Mouse (Mus musculus): ENCODE results near the gene 1700025G04Rik. TPM values are rescaled to one million over a fixed set of nuclear protein-coding genes. Genes with fewer than 3 reads are reported as not detected.

The 1700025G04Rik gene
- polyA plus RNA-seq, 3 experiments from 2014 or later, result 0.84 to 1.9 (median 1.2) TPM

DNA sequence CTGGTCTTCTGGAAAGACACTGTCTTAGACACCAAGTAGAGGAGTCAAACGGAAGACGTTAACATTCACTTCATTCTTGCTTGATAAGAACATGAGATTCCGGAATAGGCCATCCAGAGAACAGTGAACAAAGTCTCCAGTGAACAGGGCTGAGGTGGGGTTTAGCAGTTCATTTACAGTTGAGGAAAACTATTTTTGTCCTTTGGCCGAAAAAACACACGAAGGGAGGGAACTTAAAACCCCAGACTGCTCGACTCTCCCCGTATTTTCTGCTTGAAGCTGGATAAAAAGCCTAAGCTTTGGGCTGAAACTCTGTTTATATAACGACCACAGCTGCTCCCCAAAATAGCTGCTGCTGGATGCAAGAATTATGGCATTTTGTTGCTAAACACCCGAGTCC is 198.7 kb downstream of the 1700025G04Rik start:
- no peak for ATAC-seq

GRCm38 (mm10) chr1:151890041-151890621 is 199.8 kb downstream of the 1700025G04Rik start:
- ATAC-seq, result no peak

GRCm38 (mm10) chr1:151887631-151888030 is 202.3 kb downstream of the 1700025G04Rik start:
- no peak for ATAC-seq

- ATAC-seq, result no peak
These were observed 202.8 kb downstream of the 1700025G04Rik start for GRCm38 (mm10) chr1:151887126-151887525.

DNA sequence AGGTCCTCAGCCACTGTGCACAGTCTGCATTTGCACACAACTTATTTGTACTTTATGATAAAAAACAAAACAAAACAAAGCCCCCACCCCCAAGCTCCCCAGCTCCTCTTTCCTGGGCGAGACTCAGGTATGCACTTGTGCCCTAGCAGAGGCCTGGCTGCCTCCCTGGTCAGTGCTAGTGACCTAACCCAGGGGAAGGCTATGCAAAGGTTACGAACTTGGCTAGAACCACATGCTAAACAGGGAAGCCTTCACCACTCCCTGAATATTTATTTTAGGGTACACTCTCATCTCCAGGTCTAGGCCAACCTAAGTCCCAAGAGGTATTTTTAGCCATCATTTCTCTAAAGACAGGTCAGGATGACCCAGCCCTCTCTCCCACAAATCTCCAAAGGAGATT is 203.8 kb downstream of the 1700025G04Rik start:
- no peak for ATAC-seq

GRCm38 (mm10) chr1:151881253-151881652 is 208.7 kb downstream of the 1700025G04Rik start:
- no peak for ATAC-seq

DNA sequence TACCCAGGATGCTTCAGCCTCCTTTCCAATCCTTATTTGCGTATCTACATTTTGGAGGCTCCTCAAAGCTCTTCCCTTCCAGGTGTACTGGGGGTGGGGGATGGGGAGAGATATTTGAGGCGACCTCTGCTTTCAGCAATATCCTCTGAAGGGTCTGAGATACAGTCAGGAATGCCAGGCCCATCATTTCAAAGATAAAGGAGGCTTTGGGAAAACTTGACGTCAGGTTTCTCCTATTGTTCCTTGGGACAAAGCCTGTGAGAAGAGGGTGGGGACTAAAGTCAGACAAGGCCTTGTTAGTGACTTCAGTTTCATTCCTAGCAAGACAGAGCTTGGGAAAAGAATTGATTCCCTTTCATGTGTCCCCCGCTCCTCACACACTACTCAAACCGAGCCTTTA is 209.2 kb downstream of the 1700025G04Rik start:
- no peak for ATAC-seq

GRCm38 (mm10) chr1:151879966-151880365 is 210.0 kb downstream of the 1700025G04Rik start:
- ATAC-seq, result no peak

DNA sequence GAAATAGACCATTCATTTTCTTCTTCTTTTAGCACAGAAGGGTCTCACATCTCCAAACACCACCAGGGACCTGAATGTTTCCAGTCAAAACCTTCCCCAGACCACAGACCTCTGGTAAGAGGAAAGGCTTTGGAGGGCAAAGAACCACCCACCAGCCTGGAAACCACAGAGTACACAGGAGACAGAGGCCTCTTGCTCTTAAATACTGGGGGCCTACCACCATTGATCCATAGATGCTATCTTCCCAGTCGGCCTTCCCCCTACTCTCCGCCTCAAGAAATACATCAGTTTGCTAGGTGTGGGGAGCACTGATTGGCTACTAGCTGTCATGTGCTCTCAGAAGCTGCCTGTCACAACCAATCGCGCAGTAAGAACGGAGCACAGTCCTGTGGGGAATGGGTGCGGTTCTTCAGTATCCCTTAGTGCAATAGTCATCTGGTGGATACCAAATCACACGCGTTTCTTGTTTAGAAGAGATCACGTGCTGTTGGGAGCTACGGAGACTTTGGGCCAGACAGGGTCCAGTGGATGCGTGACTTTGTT is 210.5 kb downstream of the 1700025G04Rik start:
- no peak for ATAC-seq

DNA sequence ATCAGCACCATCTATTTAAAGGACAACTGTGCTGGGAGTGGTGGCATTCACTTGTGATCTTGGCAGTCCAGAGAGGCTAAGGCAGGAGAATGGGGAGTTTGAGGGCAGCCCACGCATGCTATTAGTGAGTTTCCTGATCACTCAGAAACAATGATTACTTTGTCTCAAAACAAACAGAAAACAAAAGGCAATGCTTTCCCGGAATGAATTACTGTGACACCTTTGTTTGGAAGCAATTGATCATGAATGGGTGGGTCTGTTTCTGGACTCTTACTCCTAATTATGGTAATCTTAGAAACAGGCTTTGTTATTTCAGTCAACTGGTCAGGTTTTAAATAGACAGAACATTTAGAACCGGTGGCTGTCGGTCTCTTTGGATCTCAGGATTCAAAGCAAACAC is 211.5 kb downstream of the 1700025G04Rik start:
- no peak for ATAC-seq

GRCm38 (mm10) chr1:151872971-151873370 is 217.0 kb downstream of the 1700025G04Rik start:
- no peak for ATAC-seq

- ATAC-seq, result no peak
These were observed 225.6 kb downstream of the 1700025G04Rik start for GRCm38 (mm10) chr1:151864326-151864725.

DNA sequence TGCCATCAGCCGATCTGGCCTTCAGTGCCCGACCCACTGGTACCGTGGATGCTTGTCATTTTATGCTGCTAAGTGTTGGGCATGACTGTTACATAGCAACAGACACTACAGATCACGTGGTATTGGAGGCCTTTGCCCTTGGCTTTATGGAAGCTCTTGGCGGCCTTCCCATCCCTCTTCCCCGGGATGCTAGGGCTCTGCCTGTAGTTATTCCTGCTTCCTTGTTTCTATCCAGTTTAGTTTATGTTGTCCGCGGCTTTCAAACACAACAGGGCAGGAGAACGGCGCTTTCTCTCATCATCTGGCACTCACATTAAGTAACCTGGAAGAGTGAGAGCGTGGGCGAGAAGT is 226.2 kb downstream of the 1700025G04Rik start:
- no peak for ATAC-seq

DNA sequence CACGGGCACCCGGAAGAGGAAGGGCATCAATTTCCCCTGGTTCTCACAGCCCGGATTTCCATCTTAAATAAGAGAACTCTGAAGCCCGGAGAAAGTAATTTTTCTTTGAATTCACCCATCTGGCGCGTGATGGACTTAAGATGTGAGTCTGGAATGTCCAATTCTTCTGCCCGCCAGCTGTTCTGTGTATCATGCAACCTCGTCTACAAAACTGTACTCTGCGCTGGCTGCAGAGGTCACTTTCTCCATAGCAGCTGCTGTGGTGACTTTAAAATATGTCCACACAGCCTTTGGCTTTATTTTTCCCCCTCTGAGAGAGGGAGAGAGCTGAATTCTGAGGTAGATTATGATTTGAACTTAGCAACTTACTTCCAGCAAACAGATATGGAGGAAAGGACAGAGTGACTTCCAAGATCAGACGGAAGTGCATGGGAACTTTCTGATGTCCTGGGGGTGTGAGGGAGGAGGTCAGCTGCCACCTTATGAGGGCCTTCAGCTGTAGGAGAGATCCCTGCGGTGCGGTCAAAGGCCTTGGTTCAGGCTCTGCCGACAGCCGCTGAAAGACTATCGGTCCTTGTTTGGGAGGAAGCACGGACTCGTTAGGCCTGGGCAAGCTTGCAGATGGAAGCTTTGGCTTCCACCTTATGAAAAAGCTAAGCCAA is 226.7 kb downstream of the 1700025G04Rik start:
- ATAC-seq, result no peak

GRCm38 (mm10) chr1:151862109-151862508 is 227.8 kb downstream of the 1700025G04Rik start:
- no peak for ATAC-seq

DNA sequence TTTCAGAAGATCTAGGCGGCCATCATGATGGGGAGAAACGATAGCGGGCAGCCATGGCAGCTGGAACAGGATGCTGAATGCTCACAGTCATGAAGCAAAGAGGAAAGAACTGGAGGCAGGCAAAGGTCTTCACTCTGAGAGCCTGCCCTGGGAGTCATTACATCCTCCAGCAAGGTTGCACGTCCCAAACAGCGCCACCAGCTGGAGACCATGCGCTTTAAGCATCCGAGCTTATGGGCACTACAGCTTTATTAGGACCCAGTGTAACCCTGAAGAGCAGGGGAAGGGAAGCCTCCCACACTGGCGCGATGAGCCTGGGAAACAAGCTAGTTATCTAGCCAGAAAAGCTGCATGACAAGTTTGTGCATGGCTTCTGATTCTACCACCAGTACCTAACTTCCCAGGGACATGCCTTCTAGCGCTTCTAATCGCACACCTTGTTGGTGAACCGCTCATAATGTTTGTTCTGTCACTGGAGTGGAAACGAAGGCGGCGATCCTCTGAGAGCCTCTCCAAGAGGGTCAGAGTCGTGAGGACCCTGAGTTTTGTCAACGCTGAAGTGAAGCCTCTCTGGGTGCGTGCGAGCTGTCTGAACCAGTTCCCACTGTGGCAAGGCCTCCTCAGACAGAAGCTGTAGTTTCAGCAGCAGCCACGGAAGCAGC is 228.5 kb downstream of the 1700025G04Rik start:
- ATAC-seq, result no peak

DNA sequence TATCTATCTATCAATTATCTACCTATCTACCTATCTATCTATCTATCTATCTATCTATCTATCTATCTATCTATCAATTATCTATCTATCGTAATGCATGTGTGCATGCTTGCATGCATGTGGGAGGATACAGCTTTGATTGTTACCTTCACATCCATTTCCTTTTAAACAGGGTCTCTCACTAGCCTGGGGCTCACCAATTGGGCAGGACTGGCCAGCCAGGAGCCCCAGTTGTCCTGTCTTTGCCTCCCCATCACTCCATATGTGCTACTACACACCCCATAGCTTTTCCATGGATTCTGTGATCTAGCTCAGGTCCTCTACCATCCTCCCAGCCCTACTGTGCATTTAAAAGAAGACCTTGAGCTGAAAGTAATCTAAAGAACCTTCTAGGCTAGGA is 231.5 kb downstream of the 1700025G04Rik start:
- no peak for ATAC-seq

DNA sequence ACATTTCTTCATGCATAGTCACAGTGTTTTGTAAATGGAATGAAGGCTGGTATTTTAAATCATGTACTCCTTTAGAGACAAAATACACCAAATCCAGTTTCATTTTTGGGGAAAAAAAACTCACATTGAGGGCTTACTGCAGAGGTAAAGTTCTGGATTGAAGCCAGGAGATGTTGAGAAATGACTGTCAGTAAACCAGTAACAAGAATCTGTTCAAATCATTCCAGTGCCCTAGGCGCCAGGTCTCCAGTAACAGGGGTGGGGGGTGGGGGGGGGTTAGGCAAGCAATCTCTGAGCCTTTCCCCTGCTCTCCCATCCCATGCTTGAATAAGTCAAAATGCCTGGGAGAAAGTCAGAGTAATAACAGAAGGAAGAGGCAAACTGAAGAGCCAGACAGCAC is 234.4 kb downstream of the 1700025G04Rik start:
- ATAC-seq, result no peak

GRCm38 (mm10) chr1:151851976-151852375 is 237.9 kb downstream of the 1700025G04Rik start:
- no peak for ATAC-seq

DNA sequence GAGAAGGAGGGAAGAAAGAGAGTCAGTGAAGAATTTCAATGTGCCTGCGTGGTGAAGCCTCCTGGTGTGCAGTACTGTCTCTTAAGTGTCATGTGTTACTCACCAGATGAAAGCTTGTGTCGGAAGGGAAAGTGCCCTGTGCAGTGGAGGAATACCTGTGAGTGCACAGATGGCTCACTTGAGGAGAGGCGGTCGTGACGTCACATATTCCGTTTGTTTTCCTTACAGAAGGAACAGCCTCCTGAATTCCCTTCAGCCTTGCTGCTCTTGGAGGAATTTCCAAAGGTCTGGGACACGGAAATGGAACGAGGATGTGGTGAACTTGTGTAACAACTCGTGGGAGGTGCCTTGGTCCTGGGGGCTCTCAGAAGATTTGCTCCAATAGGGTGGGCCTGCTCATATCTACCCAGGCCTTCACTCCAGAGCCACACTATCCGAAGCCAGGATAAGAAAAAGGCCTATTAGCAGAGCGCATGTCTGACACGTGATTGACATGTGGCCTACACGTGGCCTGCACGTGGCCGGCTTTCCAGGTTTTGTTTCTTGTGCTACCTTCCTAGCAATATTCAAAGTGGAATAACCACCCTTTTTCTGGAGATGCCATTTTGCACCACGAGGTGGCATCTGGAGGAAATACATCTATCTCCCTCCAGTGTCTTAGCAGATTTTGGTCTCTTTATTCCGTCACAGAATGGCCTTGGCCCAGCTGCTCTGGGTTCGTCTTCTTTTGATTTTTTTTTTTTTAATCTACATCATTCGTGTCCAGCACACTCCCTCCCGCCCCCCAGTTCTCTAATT is 238.7 kb downstream of the 1700025G04Rik start:
- no peak for ATAC-seq

- ATAC-seq, result no peak
These were observed 239.8 kb downstream of the 1700025G04Rik start for GRCm38 (mm10) chr1:151849993-151850608.

GRCm38 (mm10) chr1:151848286-151848685 is 241.6 kb downstream of the 1700025G04Rik start:
- ATAC-seq, result no peak
